27 mouse cellular contexts compared by ENCODE assay signal in genomic region chr4:132574809-132575347, GRCm38 (mm10). TPM values are rescaled to one million over a fixed set of nuclear protein-coding genes. Genes with fewer than 3 reads are reported as not detected.
A peak's percentile ranks its signal among the peaks of the same experiment; 100 is the strongest.
DNase-seq lines count a peak whose midpoint lies in the region; ATAC-seq and TF ChIP-seq lines count a peak whose summit lies in the region.
"Had no signal": no experiment of that assay in that cellular context is flagged by ENCODE, and none has a peak within 500 bp of the region (broad histone marks: within the 10 kb centered on the region; RNA-seq: fewer than 3 reads in every experiment).

No protein-coding gene starts in this region.

- TF ChIP-seq POLR2A in MEL (IDR thresholded peaks at IDR 0.05; ENCODE audit: control insufficient read depth in 1 of 2, insufficient read depth in 1 of 2, low read depth in 1 of 2, low read length in 2 of 2, poor library complexity in 1 of 2) = no peak

- TF ChIP-seq CTCF in MEL (IDR thresholded peaks at IDR 0.05 in 2 of 3, conservative IDR thresholded peaks at IDR 0.05 in 1 of 3; ENCODE audit: control insufficient read depth in 1 of 3, insufficient read depth in 1 of 3, low read depth in 2 of 3, low read length in 3 of 3, poor library complexity in 1 of 3, severe bottlenecking in 1 of 3) = no peak

- no peak overlapping the region for H3K4me2 ChIP-seq in lung, embryonic 16.5 days (ENCODE audit: low read depth, low read length)
- H3K4me2 ChIP-seq: embryonic facial prominence, embryonic 13.5 days; forebrain, embryonic 12.5 days; forebrain, embryonic 15.5 days; heart, embryonic 13.5 days; hindbrain, embryonic 14.5 days had no signal

- peak; percentile 54 to 57; a peak in 1 of 4 replicates for TF ChIP-seq EP300 in MEL (IDR thresholded peaks at IDR 0.05; ENCODE audit: low read depth in 1 of 2, low read length in 2 of 2)

- WGBS in lung, embryonic 16.5 days = 73% methylated on average over 1 of the region's 1 CpGs

- H3K27ac ChIP-seq in lung, embryonic 16.5 days (ENCODE audit: low read length) = no peak overlapping the region
- peak overlapping the region; percentile 11; the same call in 1 of the 2 replicates for H3K27ac ChIP-seq in MEL (ENCODE audit: control insufficient read depth, low read depth, low read length)
- H3K27ac ChIP-seq: embryonic facial prominence, embryonic 10.5 days; embryonic facial prominence, embryonic 13.5 days; forebrain, embryonic 12.5 days; forebrain, embryonic 15.5 days; heart, adult 2 months; heart, embryonic 10.5 days; heart, embryonic 13.5 days; hindbrain, embryonic 14.5 days; hindbrain, postnatal 0 days had no signal

- no peaks in the 10 kb centered on the region for H3K27me3 ChIP-seq in lung, embryonic 16.5 days (ENCODE audit: control insufficient read depth, insufficient read depth, low read depth, low read length)
- no peaks in the 10 kb centered on the region for H3K27me3 ChIP-seq in MEL (ENCODE audit: control insufficient read depth in 1 of 2, insufficient read depth in 2 of 2, low read length in 2 of 2)
- H3K27me3 ChIP-seq: embryonic facial prominence, embryonic 13.5 days; forebrain, embryonic 12.5 days; forebrain, embryonic 15.5 days; heart, embryonic 13.5 days; Patski had no signal

- no peaks in the 10 kb centered on the region for H3K36me3 ChIP-seq in lung, embryonic 16.5 days (ENCODE audit: control insufficient read depth, insufficient read depth, low read length)
- H3K36me3 ChIP-seq in MEL (ENCODE audit: control insufficient read depth in 1 of 2, insufficient read depth in 2 of 2, low read length in 2 of 2) = peaks cover 0 to 4% of the 10 kb centered on the region in 2 experiments; a peak in 2 of 4 replicates
- H3K36me3 ChIP-seq: embryonic facial prominence, embryonic 10.5 days; embryonic facial prominence, embryonic 13.5 days; forebrain, embryonic 12.5 days; forebrain, embryonic 15.5 days; heart, embryonic 10.5 days; heart, embryonic 13.5 days had no signal

- peaks cover 15% of the 10 kb centered on the region; the same call in 1 of the 2 replicates for H3K4me1 ChIP-seq in lung, embryonic 16.5 days (replicated peaks; ENCODE audit: control insufficient read depth, insufficient read depth, low read length)
- H3K4me1 ChIP-seq in MEL (ENCODE audit: control insufficient read depth in 1 of 2, insufficient read depth in 2 of 2, low read length in 2 of 2) = peaks cover 0 to 3% of the 10 kb centered on the region in 2 experiments; a peak in 1 of 4 replicates
- H3K4me1 ChIP-seq: embryonic facial prominence, embryonic 13.5 days had no signal

- TF ChIP-seq RAD21 in MEL (IDR thresholded peaks at IDR 0.05; ENCODE audit: low read depth, low read length) = no peak

- H3K4me3 ChIP-seq in lung, embryonic 16.5 days (ENCODE audit: low read length) = no peak overlapping the region
- H3K4me3 ChIP-seq in MEL (ENCODE audit: control insufficient read depth in 1 of 2, insufficient read depth in 1 of 2, low read depth in 2 of 2, low read length in 2 of 2) = no peak overlapping the region
- H3K4me3 ChIP-seq: embryonic facial prominence, embryonic 10.5 days; embryonic facial prominence, embryonic 13.5 days; erythroblast, embryonic 14.5 days; forebrain, embryonic 12.5 days; forebrain, embryonic 15.5 days; heart, adult 2 months; heart, embryonic 10.5 days; heart, embryonic 13.5 days had no signal

- H3K9ac ChIP-seq in lung, embryonic 16.5 days (ENCODE audit: low read length) = no peak overlapping the region
- H3K9ac ChIP-seq in MEL (ENCODE audit: control insufficient read depth, low read depth, low read length, poor library complexity, severe bottlenecking) = no peak overlapping the region
- H3K9ac ChIP-seq: embryonic facial prominence, embryonic 13.5 days; forebrain, embryonic 12.5 days; forebrain, embryonic 15.5 days; heart, embryonic 13.5 days; hindbrain, embryonic 14.5 days had no signal

- no peaks in the 10 kb centered on the region for H3K79me2 ChIP-seq in MEL (ENCODE audit: control insufficient read depth, insufficient read depth, low read length, poor library complexity)

- H3K9me3 ChIP-seq in lung, embryonic 16.5 days (ENCODE audit: control insufficient read depth, low read length) = no peaks in the 10 kb centered on the region
- no peaks in the 10 kb centered on the region for H3K9me3 ChIP-seq in MEL (replicated peaks; ENCODE audit: insufficient read depth, low read length)
- H3K9me3 ChIP-seq: embryonic facial prominence, embryonic 10.5 days; embryonic facial prominence, embryonic 13.5 days; forebrain, embryonic 12.5 days; forebrain, embryonic 15.5 days; heart, embryonic 10.5 days had no signal

- ATAC-seq in lung, embryonic 16.5 days (ENCODE audit: low read depth) = peak; percentile 46
- ATAC-seq: forebrain, embryonic 15.5 days; hindbrain, postnatal 0 days; Patski had no signal

- DNase-seq in adrenal gland, postnatal 14 days = peak; percentile 24
- DNase-seq in adrenal gland, adult 2 months = no peak
- DNase-seq in lung, postnatal 36 days = no peak
- peak; percentile 57 for DNase-seq in MEL (ENCODE audit: low read depth, low spot score)
- DNase-seq in frontal cortex, postnatal 10 days (ENCODE audit: low spot score in 2 of 2) = no peak
- DNase-seq: adrenal gland, postnatal 25 days; cerebellum, adult 11-12 months; cerebellum, adult 8-10 months; cerebellum, postnatal 10 days; cerebellum, postnatal 36 days; embryo, embryonic 11 days; gastrocnemius, postnatal 10 days; gastrocnemius, postnatal 36 days; heart, adult 2 months; heart, postnatal 14 days; heart, postnatal 4 days had no signal

TF ChIP-seq in MEL, 35 proteins besides CTCF, POLR2A, EP300 and RAD21:
- TF ChIP-seq GATA1 (IDR thresholded peaks at IDR 0.05; ENCODE audit: low read depth, low read length) (peak; percentile 52; the same call in 1 of the 2 replicates), ETS1 (IDR thresholded peaks at IDR 0.05; ENCODE audit: low read depth, low read length) (0 out of 2 replicates have a peak, but pooled peaks have one; percentile 35), E2F4 (IDR thresholded peaks at IDR 0.05; ENCODE audit: borderline replicate concordance, low read depth, low read length) (no peak), TCF12 (IDR thresholded peaks at IDR 0.05; ENCODE audit: low read depth, low read length) (peak; percentile 39; the same call in 1 of the 2 replicates), KAT2A (conservative IDR thresholded peaks at IDR 0.05; ENCODE audit: low read depth, low read length) (no peak), ZNF384 (IDR thresholded peaks at IDR 0.05; ENCODE audit: low read depth, low read length) (peak; percentile 78)

RNA-seq across cellular contexts. Expression of gene Ptafr, which starts 11.0 kb away (rescaled TPM):
- 1.4 and 1.5 TPM in 2 replicates for total RNA-seq in adrenal gland, postnatal 14 days (2021)
- 1 to 10 TPM in 1 of 2 experiments, under 1 TPM in 1; 0.98 to 3.2 TPM for total RNA-seq in adrenal gland, adult 2 months (2021)
- 1.6 and 2.2 TPM in 2 replicates for polyA plus RNA-seq in adrenal gland, adult 2 months (2012; rRNA removed)
- polyA plus RNA-seq in lung, embryonic 16.5 days (2015; fragmentation: Nextera tagmentation; extraction: Ambion mirVana) = 1.1 and 1.2 TPM in 2 replicates
- total RNA-seq in MEL (2012; rRNA removed) = not detected in 2 replicates
- under 1 TPM in 1 of 2 experiments, not detected in 1; 0.06 TPM for polyA plus RNA-seq in MEL (2012; ENCODE audit: insufficient read depth in 1 of 2, insufficient read length in 2 of 2, low read depth in 1 of 2, low replicate concordance in 2 of 2, missing spikeins in 1 of 2)
- polyA plus RNA-seq: Patski had no signal

RNA-seq across cellular contexts. Expression of gene Dnajc8, which starts 39.5 kb away (rescaled TPM):
- 111 and 114 TPM in 2 replicates for total RNA-seq in adrenal gland, postnatal 14 days (2021)
- 100 to 1,000 TPM in 1 of 2 experiments, 10 to 100 TPM in 1; 93.2 to 112 TPM for total RNA-seq in adrenal gland, adult 2 months (2021)
- 8.5 and 11.2 TPM in 2 replicates for polyA plus RNA-seq in adrenal gland, adult 2 months (2012; rRNA removed)
- polyA plus RNA-seq in lung, embryonic 16.5 days (2015; fragmentation: Nextera tagmentation; extraction: Ambion mirVana) = 159 and 171 TPM in 2 replicates
- total RNA-seq in MEL (2012; rRNA removed) = 110 and 115 TPM in 2 replicates
- 100 to 1,000 TPM in 1 of 2 experiments, not detected in 1; 246 TPM for polyA plus RNA-seq in MEL (2012; ENCODE audit: insufficient read depth in 1 of 2, insufficient read length in 2 of 2, low read depth in 1 of 2, low replicate concordance in 2 of 2, missing spikeins in 1 of 2)

RNA-seq across cellular contexts. Expression of gene Atpif1, which starts 41.4 kb away (rescaled TPM):
- 357 TPM in 2 replicates for total RNA-seq in adrenal gland, postnatal 14 days (2021)
- 100 to 1,000 TPM; 369 to 456 TPM for total RNA-seq in adrenal gland, adult 2 months (2021)
- polyA plus RNA-seq in adrenal gland, adult 2 months (2012; rRNA removed) = 31.5 and 38.6 TPM in 2 replicates
- 976 and 986 TPM in 2 replicates for polyA plus RNA-seq in lung, embryonic 16.5 days (2015; fragmentation: Nextera tagmentation; extraction: Ambion mirVana)
- 492 and 730 TPM in 2 replicates for total RNA-seq in MEL (2012; rRNA removed)
- 100 to 1,000 TPM in 1 of 2 experiments, not detected in 1; 566 TPM for polyA plus RNA-seq in MEL (2012; ENCODE audit: insufficient read depth in 1 of 2, insufficient read length in 2 of 2, low read depth in 1 of 2, low replicate concordance in 2 of 2, missing spikeins in 1 of 2)

Comparison
In these comparisons a context has a peak if more than half of its experiments do, and no peak if none do; other contexts are left out.
1. DNase-seq: peak in adrenal gland, postnatal 14 days (single experiment) and MEL (single experiment); none in adrenal gland, adult 2 months (single experiment), lung, postnatal 36 days (single experiment) and frontal cortex, postnatal 10 days (0 of 2).